Mouse (Mus musculus): ENCODE data around the gene Tcam1. TPM values are rescaled to one million over a fixed set of nuclear protein-coding genes. Genes with fewer than 3 reads are reported as not detected.

The Tcam1 gene
- total and polyA plus RNA-seq, 3 experiments = 0.10 TPM; not detected in 2

- Histone ChIP-seq H3K27me3 (ENCODE audit: control insufficient read depth, insufficient read depth, low read length) (no peaks in the 10 kb centered on the region), H3K4me3 (no peak overlapping the region), H3K9ac (ENCODE audit: low read depth, low read length) (no peak overlapping the region), H3K36me3 (ENCODE audit: control insufficient read depth, insufficient read depth, low read length) (peaks cover 8% of the 10 kb centered on the region; the same call in 1 of the 2 replicates), H3K27ac (no peak overlapping the region), H3K4me1 (ENCODE audit: control insufficient read depth, insufficient read depth, low read length) (peaks cover 18% of the 10 kb centered on the region), H3K79me2 (replicated peaks; ENCODE audit: control insufficient read depth, insufficient read depth, low read length) (peaks cover 1% of the 10 kb centered on the region)
- no peak for DNase-seq
- WGBS = 90% methylated on average over 10 of the region's 10 CpGs
- intact Hi-C loops (cut with DNase I) = no loop called here
- TF ChIP-seq POLR2A (IDR thresholded peaks at IDR 0.05; ENCODE audit: insufficient read depth, low read depth, low read length) (no peak), EP300 (IDR thresholded peaks at IDR 0.05; ENCODE audit: insufficient read depth, low read depth, low read length) (no peak), CTCF (IDR thresholded peaks at IDR 0.05) (no peak)
Measured at GRCm38 (mm10) chr11:106266431-106266830, 10.0 kb upstream of the Tcam1 start.

- intact Hi-C loops (cut with DNase I) = no loop called here
- H3K27me3 ChIP-seq (ENCODE audit: control insufficient read depth, insufficient read depth, low read length) = no peaks in the 10 kb centered on the region
- TF ChIP-seq CTCF (IDR thresholded peaks at IDR 0.05) (no peak), POLR2A (IDR thresholded peaks at IDR 0.05; ENCODE audit: insufficient read depth, low read depth, low read length) (no peak), EP300 (IDR thresholded peaks at IDR 0.05; ENCODE audit: insufficient read depth, low read depth, low read length) (no peak)
Measured at GRCm38 (mm10) chr11:106267311-106267852, 9.1 kb upstream of the Tcam1 start.

GRCm38 (mm10) chr11:106267871-106268270 is 8.6 kb upstream of the Tcam1 start:
- H3K9ac ChIP-seq (ENCODE audit: low read depth, low read length) = no peak overlapping the region
- no peaks in the 10 kb centered on the region for H3K27me3 ChIP-seq (ENCODE audit: control insufficient read depth, insufficient read depth, low read length)
- DNase-seq = no peak
- no peak for TF ChIP-seq EP300 (IDR thresholded peaks at IDR 0.05; ENCODE audit: insufficient read depth, low read depth, low read length)
- TF ChIP-seq CTCF (IDR thresholded peaks at IDR 0.05) = no peak
- no peak for TF ChIP-seq POLR2A (IDR thresholded peaks at IDR 0.05; ENCODE audit: insufficient read depth, low read depth, low read length)
- WGBS = 75% methylated on average over 5 of the region's 5 CpGs
- H3K27ac ChIP-seq = peak overlapping the region; percentile 57
- no peak overlapping the region for H3K4me3 ChIP-seq
- peaks cover 20% of the 10 kb centered on the region for H3K4me1 ChIP-seq (ENCODE audit: control insufficient read depth, insufficient read depth, low read length)
- peaks cover 1% of the 10 kb centered on the region for H3K79me2 ChIP-seq (replicated peaks; ENCODE audit: control insufficient read depth, insufficient read depth, low read length)
- intact Hi-C loops (cut with DNase I) = no loop called here
- peaks cover 8% of the 10 kb centered on the region; the same call in 1 of the 2 replicates for H3K36me3 ChIP-seq (ENCODE audit: control insufficient read depth, insufficient read depth, low read length)

More at GRCm38 (mm10) chr11:106267311-106267852, 9.1 kb upstream of the Tcam1 start:
- H3K36me3 ChIP-seq (ENCODE audit: control insufficient read depth, insufficient read depth, low read length) = peaks cover 8% of the 10 kb centered on the region; the same call in 1 of the 2 replicates
- H3K9ac ChIP-seq (ENCODE audit: low read depth, low read length) = no peak overlapping the region
- peak overlapping the region; percentile 57 for H3K27ac ChIP-seq
- H3K4me3 ChIP-seq = no peak overlapping the region
- 63% methylated on average over 15 of the region's 15 CpGs for WGBS
- peaks cover 1% of the 10 kb centered on the region for H3K79me2 ChIP-seq (replicated peaks; ENCODE audit: control insufficient read depth, insufficient read depth, low read length)
- peak; percentile 46 to 53 for DNase-seq
- H3K4me1 ChIP-seq (ENCODE audit: control insufficient read depth, insufficient read depth, low read length) = peaks cover 20% of the 10 kb centered on the region

GRCm38 (mm10) chr11:106268326-106269059 is 8.0 kb upstream of the Tcam1 start:
- H3K4me3 ChIP-seq = no peak overlapping the region; the same call in 1 of the 2 replicates

GRCm38 (mm10) chr11:106269060-106269431 is 7.4 kb upstream of the Tcam1 start:
- Histone ChIP-seq H3K9ac (ENCODE audit: low read depth, low read length) (no peak overlapping the region), H3K36me3 (ENCODE audit: control insufficient read depth, insufficient read depth, low read length) (peaks cover 8% of the 10 kb centered on the region; the same call in 1 of the 2 replicates), H3K27ac (peak overlapping the region; percentile 67), H3K4me3 (no peak overlapping the region), H3K4me1 (ENCODE audit: control insufficient read depth, insufficient read depth, low read length) (peaks cover 20% of the 10 kb centered on the region), H3K27me3 (ENCODE audit: control insufficient read depth, insufficient read depth, low read length) (no peaks in the 10 kb centered on the region), H3K79me2 (replicated peaks; ENCODE audit: control insufficient read depth, insufficient read depth, low read length) (peaks cover 1% of the 10 kb centered on the region)
- intact Hi-C loops (cut with DNase I) = no loop called here
- WGBS = 37% methylated on average over 3 of the region's 3 CpGs
- peak; percentile 38 to 49 for DNase-seq
- no peak for TF ChIP-seq EP300 (IDR thresholded peaks at IDR 0.05; ENCODE audit: insufficient read depth, low read depth, low read length)

More at GRCm38 (mm10) chr11:106268326-106269059, 8.0 kb upstream of the Tcam1 start:
- H3K36me3 ChIP-seq (ENCODE audit: control insufficient read depth, insufficient read depth, low read length) = peaks cover 8% of the 10 kb centered on the region; the same call in 1 of the 2 replicates
- TF ChIP-seq CTCF (IDR thresholded peaks at IDR 0.05) = no peak
- peak; percentile 65; the same call in 1 of the 2 replicates for TF ChIP-seq EP300 (IDR thresholded peaks at IDR 0.05; ENCODE audit: insufficient read depth, low read depth, low read length)
- TF ChIP-seq POLR2A (IDR thresholded peaks at IDR 0.05; ENCODE audit: insufficient read depth, low read depth, low read length) = no peak
- intact Hi-C loops (cut with DNase I) = no loop called here
- H3K27ac ChIP-seq = peak overlapping the region; percentile 67
- H3K4me1 ChIP-seq (ENCODE audit: control insufficient read depth, insufficient read depth, low read length) = peaks cover 20% of the 10 kb centered on the region
- WGBS = 49% methylated on average over 8 of the region's 8 CpGs
- peak overlapping the region; percentile 17; the same call in 1 of the 2 replicates for H3K9ac ChIP-seq (ENCODE audit: low read depth, low read length)
- DNase-seq = peak; percentile 86 to 90
- H3K79me2 ChIP-seq (replicated peaks; ENCODE audit: control insufficient read depth, insufficient read depth, low read length) = peaks cover 1% of the 10 kb centered on the region
- H3K27me3 ChIP-seq (ENCODE audit: control insufficient read depth, insufficient read depth, low read length) = no peaks in the 10 kb centered on the region
